Mouse (Mus musculus): ENCODE measurements around the gene Gm8212.
"Not testable (repeated sequence)": the region's sequence is repeated elsewhere in the genome, so short reads cannot be mapped to it uniquely, and the experiment has no call there.

The Gm8212 gene

GRCm38 (mm10) chr14:44197361-44197760 lies at the start of gene Gm8212:
Gm8212 (plus strand) TSS chr14:44197661.
- not testable (repeated sequence) for DNase-seq

- DNase-seq = not testable (repeated sequence)
Measured at GRCm38 (mm10) chr14:44213154-44213553, 15.7 kb downstream of the Gm8212 start, which contains the start of gene 4930503E14Rik. 4930503E14Rik (minus strand) TSS chr14:44213254.

DNA sequence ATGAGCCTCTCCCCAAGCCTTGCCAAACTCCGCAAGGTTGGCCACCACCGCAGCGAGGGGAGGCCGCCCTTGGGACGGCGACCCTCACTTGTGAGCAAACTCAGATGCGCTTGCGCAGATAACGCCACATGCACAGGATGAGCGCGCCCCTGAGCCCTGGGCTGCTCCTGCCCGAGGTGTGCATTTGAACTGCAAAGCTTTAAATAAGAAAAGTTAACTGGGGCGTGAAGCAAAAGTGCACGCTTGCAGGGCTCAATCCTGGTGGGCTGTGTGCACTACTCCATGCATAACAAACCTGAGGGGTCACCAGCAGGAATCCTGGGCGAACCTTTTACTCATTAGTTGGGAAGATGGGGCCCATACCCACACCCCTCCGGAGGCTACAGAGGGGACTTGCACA lies 50.6 kb downstream of the Gm8212 start:
- DNase-seq = no peak
